Mouse (Mus musculus) midbrain, embryonic 12.5 days (tissue): ENCODE results near the gene Hist1h2ah. TPM values are rescaled to one million over a fixed set of nuclear protein-coding genes. Genes with fewer than 3 reads are reported as not detected.

Experiments used
- ATAC-seq: fragments of 200-750 bp; cut with Nextera tagmentation; 2 replicates; pipeline ENCODE4 v1.8.0; 2017; ENCODE audit warnings: low read depth, moderate TSS enrichment, moderate library complexity; ENCODE audit not compliant: low FRiP score
- H3K27ac ChIP-seq: fragments of 300-500 bp; sonication (generic); replicated peaks from 2 replicates; pipeline ENCODE4 v1.5.1; 2016; ENCODE audit warnings: mild to moderate bottlenecking
- H3K27me3 ChIP-seq: fragments of 300-500 bp; sonication (generic); 2 replicates; pipeline ENCODE4 v1.6.1; 2016; ENCODE audit warnings: mild to moderate bottlenecking
- H3K36me3 ChIP-seq: fragments of 300-500 bp; sonication (generic); 2 replicates; pipeline ENCODE4 v1.6.1; 2016
- H3K4me1 ChIP-seq: fragments of 300-500 bp; sonication (generic); 2 replicates; pipeline ENCODE4 v1.6.1; 2016
- H3K4me2 ChIP-seq: fragments of 300-500 bp; sonication (generic); replicated peaks from 2 replicates; pipeline ENCODE4 v1.6.1; 2016; ENCODE audit warnings: mild to moderate bottlenecking, moderate library complexity
- H3K4me3 ChIP-seq: fragments of 300-500 bp; sonication (generic); 2 replicates; pipeline ENCODE4 v1.5.1; 2016; ENCODE audit warnings: mild to moderate bottlenecking
- H3K9ac ChIP-seq: fragments of 300-500 bp; sonication (generic); replicated peaks from 2 replicates; pipeline ENCODE4 v1.6.1; 2016; ENCODE audit warnings: mild to moderate bottlenecking, moderate library complexity
- H3K9me3 ChIP-seq: fragments of 300-500 bp; sonication (generic); 2 replicates; pipeline ENCODE4 v1.6.1; 2016; ENCODE audit warnings: mild to moderate bottlenecking
- WGBS: fragments of 180-500 bp; shearing (Covaris S2); methylation state at CpG from one replicate; pipeline ENCODE4 v1.1.7; 2016; 5-methylcytosine and 5-hydroxymethylcytosine counted together
- polyA plus RNA-seq: library from polyadenylated mRNA; unstranded; fragments of >200 nt; fragmentation: Nextera tagmentation; extraction: Ambion mirVana; gene quantifications from 2 replicates; pipeline ENCODE4 v1.2.1, GENCODE M21; 2016

The Hist1h2ah gene
- polyA plus RNA-seq, 1 experiment from 2014 or later, result 10.1 TPM

DNA sequence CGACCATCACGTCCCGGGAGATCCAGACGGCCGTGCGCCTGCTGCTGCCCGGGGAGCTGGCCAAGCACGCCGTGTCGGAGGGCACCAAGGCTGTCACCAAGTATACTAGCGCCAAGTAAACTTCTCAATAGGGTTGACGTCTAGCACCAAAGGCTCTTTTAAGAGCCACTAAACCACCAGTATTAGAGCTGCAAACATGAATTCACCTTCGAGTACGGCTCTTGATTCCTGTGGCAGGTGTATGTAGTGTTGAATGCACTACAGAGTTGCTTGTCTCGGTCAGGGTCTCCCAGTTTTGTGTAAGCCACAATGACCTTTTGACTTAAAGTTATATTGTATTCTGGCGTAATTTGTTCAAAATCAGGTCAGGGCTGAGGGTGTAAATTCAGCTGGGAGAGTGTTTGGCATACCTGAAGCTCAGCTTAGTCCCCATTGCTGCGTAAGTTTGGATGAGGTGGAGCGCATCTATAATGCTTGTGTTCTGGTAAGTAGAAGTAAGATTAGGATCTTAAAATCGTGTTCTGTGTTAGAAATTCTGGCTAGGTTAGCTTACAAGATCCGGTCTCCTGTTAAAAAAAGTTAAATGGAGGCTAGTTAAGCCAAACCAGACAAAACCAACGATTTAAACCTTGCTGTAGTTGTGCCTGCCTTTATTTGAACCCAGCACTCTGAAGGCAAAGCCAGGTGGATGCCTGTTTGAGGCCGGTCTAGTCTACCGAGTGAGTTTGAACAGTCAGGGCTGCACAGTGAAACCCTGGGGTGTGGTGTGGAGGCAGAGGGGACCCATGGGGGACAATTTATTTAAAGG, 985 bp upstream of the Hist1h2ah start:
- 2% methylated on average over 22 of the region's 23 CpGs for WGBS
- Histone ChIP-seq H3K9me3 (no peaks in the 10 kb centered on the region), H3K4me2 (peak overlapping the region; percentile 67), H3K9ac (peak overlapping the region; percentile 54), H3K4me1 (peaks cover 30% of the 10 kb centered on the region), H3K36me3 (no peaks in the 10 kb centered on the region), H3K27ac (peak overlapping the region; percentile 83), H3K4me3 (peak overlapping the region; percentile 38), H3K27me3 (no peaks in the 10 kb centered on the region)
- peak; percentile 25 for ATAC-seq

- H3K9ac ChIP-seq, result peak overlapping the region; percentile 65
- H3K27ac ChIP-seq, result peak overlapping the region; percentile 85
- H3K9me3 ChIP-seq, result no peaks in the 10 kb centered on the region
- no peaks in the 10 kb centered on the region for H3K36me3 ChIP-seq
- no peak; the same call in 1 of the 2 replicates for ATAC-seq
- H3K4me2 ChIP-seq, result peak overlapping the region; percentile 67
- peak overlapping the region; percentile 42 for H3K4me3 ChIP-seq
- H3K27me3 ChIP-seq, result no peaks in the 10 kb centered on the region
- H3K4me1 ChIP-seq, result peaks cover 21% of the 10 kb centered on the region
- WGBS, result under 1% methylated on average over 13 of the region's 14 CpGs
Measured at GRCm38 (mm10) chr13:22034443-22035266, 713 bp downstream of the Hist1h2ah start.

GRCm38 (mm10) chr13:22033741-22034442, 1.5 kb downstream of the Hist1h2ah start:
- Histone ChIP-seq H3K4me2 (peak overlapping the region; percentile 67), H3K4me3 (peak overlapping the region; percentile 42), H3K27ac (peak overlapping the region; percentile 85; the same call in 1 of the 2 replicates), H3K9me3 (no peaks in the 10 kb centered on the region), H3K9ac (peak overlapping the region; percentile 65; the same call in 1 of the 2 replicates), H3K27me3 (no peaks in the 10 kb centered on the region), H3K4me1 (peaks cover 21% of the 10 kb centered on the region), H3K36me3 (no peaks in the 10 kb centered on the region)
- 53% methylated on average over 5 of the region's 5 CpGs for WGBS
- no peak for ATAC-seq

GRCm38 (mm10) chr13:22030493-22030892, 4.9 kb downstream of the Hist1h2ah start:
- H3K9me3 ChIP-seq, result no peaks in the 10 kb centered on the region
- H3K4me3 ChIP-seq, result no peak overlapping the region
- no peak overlapping the region for H3K4me2 ChIP-seq
- ATAC-seq, result no peak
- H3K27ac ChIP-seq, result no peak overlapping the region
- no peak overlapping the region for H3K9ac ChIP-seq
- no peaks in the 10 kb centered on the region for H3K27me3 ChIP-seq
- no peaks in the 10 kb centered on the region for H3K36me3 ChIP-seq
- WGBS, result 14% methylated on average over 4 of the region's 4 CpGs
- peaks cover 22% of the 10 kb centered on the region for H3K4me1 ChIP-seq

GRCm38 (mm10) chr13:22029928-22030327, 5.4 kb downstream of the Hist1h2ah start:
- Histone ChIP-seq H3K4me1 (peaks cover 22% of the 10 kb centered on the region), H3K27me3 (no peaks in the 10 kb centered on the region), H3K36me3 (no peaks in the 10 kb centered on the region), H3K9me3 (no peaks in the 10 kb centered on the region), H3K27ac (no peak overlapping the region), H3K4me3 (no peak overlapping the region), H3K9ac (no peak overlapping the region), H3K4me2 (no peak overlapping the region)
- 21% methylated on average over 8 of the region's 8 CpGs for WGBS
- no peak for ATAC-seq

DNA sequence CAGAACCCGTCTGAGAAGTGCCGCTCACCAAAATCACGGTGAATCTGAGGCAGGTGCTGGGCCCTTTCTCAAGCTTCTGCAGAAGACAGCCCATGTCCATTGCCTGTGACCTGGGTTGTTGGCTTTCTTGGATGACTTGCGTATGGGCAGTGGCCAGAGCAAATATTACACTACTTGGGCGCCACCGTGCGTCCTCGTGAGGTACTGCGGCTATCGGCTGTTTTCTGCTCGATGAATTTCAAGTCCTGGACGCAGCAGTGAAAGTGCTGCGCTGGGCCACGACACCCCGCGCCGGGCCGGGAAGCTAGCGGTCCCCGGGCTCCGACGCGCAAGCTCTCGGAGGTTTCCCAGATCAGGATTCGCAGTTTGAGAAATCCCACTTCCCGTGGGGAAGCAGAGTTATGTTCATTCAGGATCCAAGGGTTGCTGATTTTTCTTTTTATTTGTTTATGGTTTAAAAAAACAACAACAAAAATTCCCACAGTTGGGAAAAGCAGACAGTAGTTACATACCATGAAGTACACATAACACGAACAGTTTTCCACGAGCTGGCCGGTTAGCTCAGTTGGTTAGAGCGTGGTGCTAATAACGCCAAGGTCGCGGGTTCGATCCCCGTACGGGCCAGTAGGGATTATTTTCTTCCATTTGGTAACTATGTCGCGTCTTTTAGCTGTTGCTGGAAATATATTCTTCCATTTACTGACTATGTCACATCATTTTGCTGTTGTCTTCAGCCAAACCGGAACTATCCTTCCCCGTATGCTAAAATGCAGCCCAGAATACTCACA, 6.5 kb downstream of the Hist1h2ah start:
- peak overlapping the region; percentile 59; the same call in 1 of the 2 replicates for H3K9ac ChIP-seq
- no peaks in the 10 kb centered on the region for H3K36me3 ChIP-seq
- no peaks in the 10 kb centered on the region for H3K27me3 ChIP-seq
- 1% methylated on average over 40 of the region's 40 CpGs for WGBS
- H3K4me2 ChIP-seq, result peak overlapping the region; percentile 61
- peak; percentile 84 for ATAC-seq
- H3K27ac ChIP-seq, result peak overlapping the region; percentile 74
- H3K4me3 ChIP-seq, result peak overlapping the region; percentile 49
- no peaks in the 10 kb centered on the region for H3K9me3 ChIP-seq
- peaks cover 11% of the 10 kb centered on the region for H3K4me1 ChIP-seq

DNA sequence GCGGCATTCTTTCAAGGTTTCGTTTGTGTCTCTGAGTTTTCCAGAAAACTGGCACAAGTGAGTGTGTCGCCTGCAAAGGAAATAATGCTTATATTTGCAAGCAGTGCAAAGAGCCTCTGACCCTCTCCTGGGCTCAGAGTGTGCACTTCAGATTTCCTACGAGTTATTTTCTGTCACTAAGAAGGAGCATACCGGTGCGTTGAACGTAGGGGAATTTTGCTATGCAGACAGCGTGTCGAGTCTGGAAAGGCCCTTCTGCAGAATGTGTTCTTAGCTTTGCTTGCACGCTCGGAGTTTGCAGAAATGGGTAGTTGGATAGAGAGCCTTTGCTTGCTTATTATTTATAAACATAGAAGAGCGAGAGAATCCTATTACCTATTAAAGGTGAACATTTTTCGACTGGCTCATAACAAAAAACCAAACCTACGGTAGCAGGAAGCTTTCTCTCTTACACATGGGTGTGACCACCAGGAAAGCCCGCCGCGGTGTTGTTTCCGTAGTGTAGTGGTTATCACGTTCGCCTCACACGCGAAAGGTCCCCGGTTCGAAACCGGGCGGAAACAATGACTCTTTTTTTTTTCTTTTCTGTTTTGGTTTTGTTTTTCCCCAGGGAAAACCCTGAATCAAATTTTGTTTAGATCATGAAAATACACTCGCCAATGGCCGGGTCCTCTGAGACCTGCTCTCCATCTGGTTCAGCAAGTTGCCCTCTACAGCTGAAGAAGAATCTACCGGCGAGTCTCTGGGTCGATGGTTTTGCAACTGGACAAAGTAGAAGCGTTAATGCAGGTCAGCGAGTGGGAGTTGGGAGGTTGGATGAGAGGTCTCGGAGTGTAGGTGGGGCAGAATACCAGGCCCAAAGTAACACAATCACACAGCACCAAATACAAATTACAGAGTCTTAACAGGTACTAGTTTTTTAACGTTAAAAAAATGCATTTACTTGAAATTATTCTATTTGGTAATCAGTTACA, 9.0 kb downstream of the Hist1h2ah start:
- H3K36me3 ChIP-seq, result no peaks in the 10 kb centered on the region
- peak; percentile 20; the same call in 1 of the 2 replicates for ATAC-seq
- H3K27ac ChIP-seq, result no peak overlapping the region; the same call in 1 of the 2 replicates
- 0 out of 2 replicates have a peak, but pooled peaks cover 13% of the 10 kb centered on the region for H3K4me1 ChIP-seq
- H3K9ac ChIP-seq, result peak overlapping the region; percentile 55
- peak overlapping the region; percentile 47 for H3K4me3 ChIP-seq
- H3K27me3 ChIP-seq, result no peaks in the 10 kb centered on the region
- 1% methylated on average over 35 of the region's 35 CpGs for WGBS
- H3K4me2 ChIP-seq, result peak overlapping the region; percentile 60
- no peaks in the 10 kb centered on the region for H3K9me3 ChIP-seq

- WGBS, result under 1% methylated on average over 9 of the region's 9 CpGs
- H3K36me3 ChIP-seq, result no peaks in the 10 kb centered on the region
- H3K9me3 ChIP-seq, result no peaks in the 10 kb centered on the region
- H3K4me2 ChIP-seq, result peak overlapping the region; percentile 66
- H3K9ac ChIP-seq, result peak overlapping the region; percentile 49; the same call in 1 of the 2 replicates
- peak; percentile 68 for ATAC-seq
- no peak overlapping the region for H3K27ac ChIP-seq
- peaks cover 17% of the 10 kb centered on the region for H3K4me1 ChIP-seq
- H3K27me3 ChIP-seq, result peaks cover 29% of the 10 kb centered on the region
- H3K4me3 ChIP-seq, result peak overlapping the region; percentile 49
Measured at GRCm38 (mm10) chr13:22022241-22022640, 13.1 kb downstream of the Hist1h2ah start.

DNA sequence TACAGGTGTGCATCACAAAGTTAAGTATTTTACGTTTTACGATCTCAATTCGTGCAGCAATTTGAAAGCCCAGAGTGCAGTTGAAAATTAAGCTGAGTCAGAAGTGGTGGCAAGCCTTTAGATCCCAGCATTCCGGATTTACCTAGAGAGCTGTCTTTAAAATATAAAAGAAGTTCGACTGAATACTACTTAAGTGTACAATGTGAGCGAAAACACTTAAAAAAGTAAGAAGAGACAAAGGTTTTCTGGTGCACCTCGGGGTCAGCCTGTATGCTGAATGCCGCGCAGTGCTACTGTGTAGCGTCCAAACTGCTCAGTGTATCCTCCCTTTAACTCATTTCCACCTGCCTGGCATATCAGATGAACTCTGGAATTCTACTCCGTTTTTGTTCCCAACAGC, 13.8 kb downstream of the Hist1h2ah start:
- no peak for ATAC-seq
- H3K36me3 ChIP-seq, result no peaks in the 10 kb centered on the region
- under 1% methylated on average over 11 of the region's 11 CpGs for WGBS
- peak overlapping the region; percentile 49 for H3K9ac ChIP-seq
- peaks cover 15% of the 10 kb centered on the region for H3K4me1 ChIP-seq
- peak overlapping the region; percentile 66 for H3K4me2 ChIP-seq
- no peaks in the 10 kb centered on the region for H3K9me3 ChIP-seq
- H3K27ac ChIP-seq, result no peak overlapping the region
- H3K27me3 ChIP-seq, result peaks cover 30% of the 10 kb centered on the region
- H3K4me3 ChIP-seq, result peak overlapping the region; percentile 49

- Histone ChIP-seq H3K27ac (no peak overlapping the region), H3K4me2 (peak overlapping the region; percentile 66), H3K4me1 (peaks cover 12% of the 10 kb centered on the region), H3K9ac (no peak overlapping the region; the same call in 1 of the 2 replicates), H3K4me3 (peak overlapping the region; percentile 49), H3K36me3 (no peaks in the 10 kb centered on the region), H3K27me3 (peaks cover 36% of the 10 kb centered on the region), H3K9me3 (no peaks in the 10 kb centered on the region)
- no peak for ATAC-seq
- under 1% methylated on average over 8 of the region's 8 CpGs for WGBS
Measured at GRCm38 (mm10) chr13:22020901-22021339, 14.4 kb downstream of the Hist1h2ah start.
